Mouse (Mus musculus): ENCODE measurements around the gene Vps16. TPM values are rescaled to one million over a fixed set of nuclear protein-coding genes. Genes with fewer than 3 reads are reported as not detected.

The Vps16 gene
- polyA plus RNA-seq, 1 experiment from 2014 or later: 83.2 TPM

DNA sequence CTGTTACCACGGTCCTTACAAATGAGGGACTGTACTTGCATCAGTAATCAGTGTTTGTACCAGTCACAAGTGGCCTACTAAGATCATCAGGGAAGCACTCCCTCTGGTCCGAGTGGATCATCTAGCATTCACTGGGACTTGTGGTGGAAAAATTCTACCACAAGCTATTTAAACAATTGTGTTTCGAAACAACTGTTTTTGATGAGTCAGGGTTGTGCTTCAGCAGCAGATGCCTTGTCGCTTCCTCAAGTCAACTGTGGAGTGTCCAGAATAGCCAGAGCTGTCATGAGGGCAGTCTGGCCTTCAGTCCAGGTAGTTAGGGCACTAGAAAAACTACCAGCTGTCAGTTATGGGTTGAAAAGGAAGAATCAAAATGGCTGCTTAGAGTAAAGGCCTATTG is 64.5 kb downstream of the Vps16 start:
- Histone ChIP-seq H3K27ac (ENCODE audit: low read length) (no peak overlapping the region; the same call in 1 of the 2 replicates), H3K4me1 (ENCODE audit: control insufficient read depth, insufficient read depth, low read length) (0 out of 2 replicates have a peak, but pooled peaks cover 2% of the 10 kb centered on the region), H3K9me3 (replicated peaks; ENCODE audit: control insufficient read depth, low read length) (no peaks in the 10 kb centered on the region), H3K36me3 (ENCODE audit: control insufficient read depth, insufficient read depth, low read length) (no peaks in the 10 kb centered on the region; the same call in 1 of the 2 replicates), H3K4me2 (ENCODE audit: low read depth, low read length) (no peak overlapping the region), H3K27me3 (ENCODE audit: control insufficient read depth, insufficient read depth, low read length) (no peaks in the 10 kb centered on the region), H3K9ac (ENCODE audit: low read length) (no peak overlapping the region), H3K4me3 (replicated peaks; ENCODE audit: low read length) (no peak overlapping the region)
- ATAC-seq (ENCODE audit: insufficient read depth, low FRiP score): no peak
- WGBS: 93% methylated on average over 4 of the region's 4 CpGs

- no peaks in the 10 kb centered on the region for H3K27me3 ChIP-seq (ENCODE audit: control insufficient read depth, insufficient read depth, low read length)
- H3K36me3 ChIP-seq (ENCODE audit: control insufficient read depth, insufficient read depth, low read length): no peaks in the 10 kb centered on the region; the same call in 1 of the 2 replicates
- H3K4me1 ChIP-seq (ENCODE audit: control insufficient read depth, insufficient read depth, low read length): 0 out of 2 replicates have a peak, but pooled peaks cover 2% of the 10 kb centered on the region
- H3K9me3 ChIP-seq (replicated peaks; ENCODE audit: control insufficient read depth, low read length): no peaks in the 10 kb centered on the region
- no peak for ATAC-seq (ENCODE audit: insufficient read depth, low FRiP score)
- no peak overlapping the region for H3K9ac ChIP-seq (ENCODE audit: low read length)
- WGBS: 63% methylated on average over 4 of the region's 4 CpGs
- H3K4me2 ChIP-seq (ENCODE audit: low read depth, low read length): no peak overlapping the region
- no peak overlapping the region for H3K4me3 ChIP-seq (replicated peaks; ENCODE audit: low read length)
- peak overlapping the region; percentile 10; the same call in 1 of the 2 replicates for H3K27ac ChIP-seq (ENCODE audit: low read length)
Observed at GRCm38 (mm10) chr2:130491162-130491561, 67.0 kb downstream of the Vps16 start.

DNA sequence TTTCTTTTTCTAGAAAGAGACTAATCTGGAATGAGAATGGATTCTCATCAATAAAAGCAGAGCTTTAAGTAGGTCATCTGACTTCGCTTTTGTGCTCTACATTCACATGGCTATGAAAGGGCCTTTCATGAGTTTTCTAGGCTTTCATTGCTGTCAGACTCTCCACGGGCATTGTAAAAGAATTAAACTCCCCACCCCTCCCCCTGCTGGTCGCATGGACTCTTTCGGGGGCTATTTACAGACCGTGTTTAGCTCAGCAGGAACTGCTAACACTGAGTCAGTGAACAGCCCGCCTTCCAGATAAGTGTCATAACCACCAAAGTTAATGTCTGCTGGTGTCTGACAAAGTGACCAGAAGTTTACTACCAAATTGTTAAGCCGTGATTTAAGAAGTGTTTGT is 67.4 kb downstream of the Vps16 start:
- 0 out of 2 replicates have a peak, but pooled peaks cover 3% of the 10 kb centered on the region for H3K4me1 ChIP-seq (ENCODE audit: control insufficient read depth, insufficient read depth, low read length)
- no peaks in the 10 kb centered on the region; the same call in 1 of the 2 replicates for H3K36me3 ChIP-seq (ENCODE audit: control insufficient read depth, insufficient read depth, low read length)
- ATAC-seq (ENCODE audit: insufficient read depth, low FRiP score): no peak
- no peak overlapping the region for H3K4me2 ChIP-seq (ENCODE audit: low read depth, low read length)
- no peaks in the 10 kb centered on the region for H3K9me3 ChIP-seq (replicated peaks; ENCODE audit: control insufficient read depth, low read length)
- H3K27me3 ChIP-seq (ENCODE audit: control insufficient read depth, insufficient read depth, low read length): no peaks in the 10 kb centered on the region
- H3K9ac ChIP-seq (ENCODE audit: low read length): no peak overlapping the region
- no peak overlapping the region for H3K4me3 ChIP-seq (replicated peaks; ENCODE audit: low read length)
- H3K27ac ChIP-seq (ENCODE audit: low read length): no peak overlapping the region; the same call in 1 of the 2 replicates
- 44% methylated on average over 7 of the region's 7 CpGs for WGBS

Other genes with a start within 250 kb of the Vps16 start
- 475 and 486 TPM in 2 replicates for gene Snrpb, start 244.9 kb upstream of the Vps16 start, polyA plus RNA-seq (2015; fragmentation: Nextera tagmentation; extraction: Ambion mirVana)
- not detected in 2 replicates for gene Tmc2, start 229.1 kb upstream of the Vps16 start, polyA plus RNA-seq (2015; fragmentation: Nextera tagmentation; extraction: Ambion mirVana)
- gene Nop56, start 149.9 kb upstream of the Vps16 start, polyA plus RNA-seq (2015; fragmentation: Nextera tagmentation; extraction: Ambion mirVana): 221 and 222 TPM in 2 replicates
- 185 and 187 TPM in 2 replicates for gene Idh3b, start 139.8 kb upstream of the Vps16 start, polyA plus RNA-seq (2015; fragmentation: Nextera tagmentation; extraction: Ambion mirVana)
- gene Ebf4, start 129.2 kb upstream of the Vps16 start, polyA plus RNA-seq (2015; fragmentation: Nextera tagmentation; extraction: Ambion mirVana): 1.4 and 2.1 TPM in 2 replicates
- 53.5 and 56.4 TPM in 2 replicates for gene Cpxm1, start 26.8 kb upstream of the Vps16 start, polyA plus RNA-seq (2015; fragmentation: Nextera tagmentation; extraction: Ambion mirVana)
- gene Gm28372, start 19.1 kb upstream of the Vps16 start, polyA plus RNA-seq (2015; fragmentation: Nextera tagmentation; extraction: Ambion mirVana): not detected in 2 replicates
- gene 1700020A23Rik, start 19.1 kb upstream of the Vps16 start, polyA plus RNA-seq (2015; fragmentation: Nextera tagmentation; extraction: Ambion mirVana): not detected in 2 replicates
- gene Tmem239, start 17.9 kb upstream of the Vps16 start, polyA plus RNA-seq (2015; fragmentation: Nextera tagmentation; extraction: Ambion mirVana): not detected in 2 replicates
- 16.1 and 16.4 TPM in 2 replicates for gene Pced1a, start 362 bp downstream of the Vps16 start, polyA plus RNA-seq (2015; fragmentation: Nextera tagmentation; extraction: Ambion mirVana)
- 68.4 and 70.8 TPM in 2 replicates for gene Ptpra, start 25.9 kb downstream of the Vps16 start, polyA plus RNA-seq (2015; fragmentation: Nextera tagmentation; extraction: Ambion mirVana)
- 69.6 and 82.3 TPM in 2 replicates for gene Mrps26, start 139.4 kb downstream of the Vps16 start, polyA plus RNA-seq (2015; fragmentation: Nextera tagmentation; extraction: Ambion mirVana)
- gene Oxt, start 151.8 kb downstream of the Vps16 start, polyA plus RNA-seq (2015; fragmentation: Nextera tagmentation; extraction: Ambion mirVana): not detected in 2 replicates
- not detected in 2 replicates for gene Avp, start 158.2 kb downstream of the Vps16 start, polyA plus RNA-seq (2015; fragmentation: Nextera tagmentation; extraction: Ambion mirVana)
- gene Fastkd5, start 205.7 kb downstream of the Vps16 start, polyA plus RNA-seq (2015; fragmentation: Nextera tagmentation; extraction: Ambion mirVana): 14.7 and 16.0 TPM in 2 replicates
- gene Ubox5, start 205.7 kb downstream of the Vps16 start, polyA plus RNA-seq (2015; fragmentation: Nextera tagmentation; extraction: Ambion mirVana): 9.6 and 10.7 TPM in 2 replicates
- 7.5 and 8.4 TPM in 2 replicates for gene Lzts3, start 218.5 kb downstream of the Vps16 start, polyA plus RNA-seq (2015; fragmentation: Nextera tagmentation; extraction: Ambion mirVana)
- gene Ddrgk1, start 240.3 kb downstream of the Vps16 start, polyA plus RNA-seq (2015; fragmentation: Nextera tagmentation; extraction: Ambion mirVana): 76.6 and 78.6 TPM in 2 replicates
- gene Itpa, start 243.3 kb downstream of the Vps16 start, polyA plus RNA-seq (2015; fragmentation: Nextera tagmentation; extraction: Ambion mirVana): 71.7 and 85.5 TPM in 2 replicates

Data from stomach, embryonic 16.5 days (tissue).